Mouse (Mus musculus): ENCODE results near the gene Auts2. TPM values are rescaled to one million over a fixed set of nuclear protein-coding genes. Genes with fewer than 3 reads are reported as not detected.

Auts2 gene
- total RNA-seq, 1 experiment from 2014 or later: 1.9 TPM

DNA sequence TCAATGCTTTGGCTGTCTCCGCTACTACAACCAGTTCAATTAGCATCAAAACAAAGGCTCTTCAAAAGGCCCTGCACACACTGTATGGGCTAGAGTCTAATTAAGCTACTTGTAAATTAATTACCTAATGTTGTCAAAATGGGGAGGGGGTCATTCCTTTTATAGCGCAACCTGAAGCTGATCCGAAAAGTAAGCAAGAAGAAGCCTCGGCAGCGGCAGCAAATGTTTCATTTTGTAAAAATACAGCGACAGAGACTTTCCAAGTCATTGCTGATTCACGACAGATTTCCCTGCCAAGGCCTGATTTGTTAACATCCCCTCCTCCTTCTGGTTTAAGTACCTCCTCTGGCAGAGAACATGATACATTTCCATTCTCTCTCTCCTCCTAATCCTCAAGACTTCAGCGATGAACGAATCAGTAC, 33.7 kb downstream of the Auts2 start:
- no peak for ATAC-seq (replicated peaks in 1 of 2; ENCODE audit: insufficient read depth in 1 of 2, low FRiP score in 2 of 2, low TSS enrichment in 1 of 2, low read depth in 1 of 2, poor library complexity in 2 of 2, severe bottlenecking in 2 of 2)

DNA sequence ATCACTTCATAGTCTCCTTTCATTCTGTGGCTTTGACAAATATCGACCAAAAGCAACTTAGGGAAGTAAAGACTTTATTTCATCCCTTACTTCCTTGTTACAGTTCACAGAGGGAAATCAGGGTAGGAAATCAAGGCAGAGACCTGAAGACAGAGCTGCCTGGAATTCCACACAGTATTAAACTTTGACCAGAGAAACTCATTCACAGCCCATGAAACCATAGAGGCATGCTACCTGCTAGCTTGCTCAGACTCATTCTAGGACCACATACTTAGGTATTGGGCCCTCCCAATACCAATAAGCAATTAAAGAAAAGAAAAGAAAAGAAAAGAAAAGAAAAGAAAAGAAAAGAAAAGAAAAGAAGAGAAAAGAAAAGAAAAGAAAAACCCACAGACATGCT, 38.3 kb downstream of the Auts2 start:
- no peak for ATAC-seq (replicated peaks in 1 of 2; ENCODE audit: insufficient read depth in 1 of 2, low FRiP score in 2 of 2, low TSS enrichment in 1 of 2, low read depth in 1 of 2, poor library complexity in 2 of 2, severe bottlenecking in 2 of 2)

DNA sequence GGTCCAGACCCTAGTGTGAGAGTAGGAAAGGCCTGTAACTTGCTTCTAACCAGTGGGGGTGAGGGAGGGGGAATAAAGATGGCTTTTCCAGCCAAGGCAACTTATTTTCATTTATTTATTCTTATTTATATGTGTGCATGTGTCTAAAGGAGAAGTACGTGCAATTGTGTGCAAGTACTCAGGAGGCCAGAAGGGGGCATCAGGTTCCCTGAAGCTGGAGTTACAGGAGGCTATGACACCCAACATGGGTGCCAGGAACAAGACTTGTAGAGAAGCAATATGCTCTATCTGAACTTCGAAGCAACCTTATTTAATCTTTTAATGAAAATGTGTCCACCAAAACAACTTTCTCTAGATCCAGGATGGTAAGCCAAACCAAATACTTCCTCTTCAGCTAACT, 39.7 kb downstream of the Auts2 start:
- ATAC-seq (replicated peaks in 1 of 2; ENCODE audit: insufficient read depth in 1 of 2, low FRiP score in 2 of 2, low TSS enrichment in 1 of 2, low read depth in 1 of 2, poor library complexity in 2 of 2, severe bottlenecking in 2 of 2): no peak

DNA sequence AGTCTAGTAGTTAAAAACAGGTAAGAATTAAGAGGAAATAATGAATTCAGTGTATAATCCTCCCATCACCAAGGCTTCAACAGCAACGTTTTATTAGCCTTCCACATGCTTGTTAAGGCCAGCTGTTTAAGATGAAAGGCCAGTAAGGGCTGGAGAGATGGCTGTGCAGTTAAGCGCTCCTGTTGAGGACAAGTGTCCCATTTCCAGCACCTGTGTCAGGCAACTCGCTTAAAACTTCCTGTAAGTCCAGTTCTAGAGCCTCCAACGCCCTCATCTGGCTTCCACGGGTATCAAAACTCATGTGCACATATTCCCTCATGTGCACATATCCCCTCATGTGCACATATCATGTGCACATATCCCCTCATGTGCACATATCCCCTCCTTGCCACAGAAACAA, 41.1 kb downstream of the Auts2 start:
- ATAC-seq (replicated peaks in 1 of 2; ENCODE audit: insufficient read depth in 1 of 2, low FRiP score in 2 of 2, low TSS enrichment in 1 of 2, low read depth in 1 of 2, poor library complexity in 2 of 2, severe bottlenecking in 2 of 2): no peak

DNA sequence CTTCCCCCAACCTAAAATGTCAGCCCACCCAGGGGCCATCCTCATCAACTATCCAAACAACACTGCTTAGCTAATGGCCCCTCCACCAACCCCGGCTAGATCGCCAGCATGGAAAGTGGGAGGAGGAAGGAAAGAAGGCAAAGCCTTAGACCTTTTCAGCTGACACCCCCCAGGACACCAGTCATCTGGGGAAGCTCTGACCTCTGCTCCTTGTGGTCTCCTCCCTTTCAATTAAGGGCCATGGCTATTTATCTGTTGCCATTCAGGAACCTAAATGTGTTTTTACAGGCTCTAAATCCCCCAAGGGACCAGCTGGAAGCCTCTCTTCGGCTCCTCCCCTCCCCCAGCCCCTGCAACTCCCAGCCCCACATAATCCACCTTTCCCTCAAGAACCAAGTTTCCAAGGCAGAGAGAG, 42.3 kb downstream of the Auts2 start:
- no peak for ATAC-seq (replicated peaks in 1 of 2; ENCODE audit: insufficient read depth in 1 of 2, low FRiP score in 2 of 2, low TSS enrichment in 1 of 2, low read depth in 1 of 2, poor library complexity in 2 of 2, severe bottlenecking in 2 of 2)

DNA sequence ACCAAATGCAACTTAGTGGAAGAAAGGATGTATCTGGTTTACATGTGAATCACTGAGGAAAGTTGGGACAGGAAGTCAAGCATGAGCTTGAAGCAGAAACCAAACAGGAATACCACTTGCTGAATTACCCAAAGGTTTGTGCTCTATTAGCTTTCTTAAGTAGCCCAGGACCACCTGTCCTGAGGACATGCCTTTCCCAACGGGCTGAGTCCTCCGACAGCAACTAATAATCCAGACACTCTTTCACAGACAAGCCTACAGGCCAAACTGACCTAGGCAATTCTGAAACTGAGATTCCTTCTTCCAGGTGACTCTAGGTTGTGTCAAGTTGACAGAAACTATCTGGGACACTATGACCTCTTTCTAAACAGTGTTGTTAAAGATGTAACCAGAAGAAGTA, 44.2 kb downstream of the Auts2 start:
- no peak for ATAC-seq (replicated peaks in 1 of 2; ENCODE audit: insufficient read depth in 1 of 2, low FRiP score in 2 of 2, low TSS enrichment in 1 of 2, low read depth in 1 of 2, poor library complexity in 2 of 2, severe bottlenecking in 2 of 2)

DNA sequence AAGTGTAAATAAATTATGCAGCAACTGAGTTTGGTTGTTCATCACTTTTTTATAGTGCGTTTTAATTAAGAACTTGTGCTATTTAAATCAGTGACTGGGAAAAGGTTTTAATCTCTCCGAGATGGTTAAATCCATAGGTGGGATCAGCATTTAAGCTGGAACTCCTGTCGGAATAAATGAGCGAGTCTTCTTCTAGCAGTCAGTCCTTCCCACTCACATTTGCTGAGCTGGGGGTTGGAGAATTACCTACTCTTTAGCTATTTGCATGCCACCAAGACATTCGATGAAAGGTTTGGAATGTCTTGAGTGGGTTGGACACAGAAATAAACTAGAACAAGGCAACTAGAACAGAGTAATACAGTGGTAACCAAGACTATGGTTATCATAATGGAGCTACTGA, 45.1 kb downstream of the Auts2 start:
- no peak for ATAC-seq (replicated peaks in 1 of 2; ENCODE audit: insufficient read depth in 1 of 2, low FRiP score in 2 of 2, low TSS enrichment in 1 of 2, low read depth in 1 of 2, poor library complexity in 2 of 2, severe bottlenecking in 2 of 2)

DNA sequence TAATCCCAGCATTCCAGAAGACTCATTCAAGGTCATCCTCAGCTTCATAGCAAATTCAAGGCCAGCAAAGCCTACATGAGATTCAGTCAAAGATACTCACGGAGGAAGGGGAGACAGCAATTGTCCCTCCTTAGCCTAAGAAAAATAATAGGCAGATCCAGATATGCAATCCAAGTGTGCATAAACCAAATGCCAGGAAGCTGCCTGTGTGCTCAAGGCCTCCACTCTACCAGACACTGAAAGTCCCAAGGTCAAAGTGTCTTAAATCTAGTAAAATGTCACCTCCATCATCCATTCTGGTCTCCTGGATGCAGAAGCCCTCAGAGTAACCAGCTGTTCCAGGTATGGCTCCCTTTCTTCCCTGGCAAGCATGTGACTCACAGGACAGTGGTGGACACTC, 50.4 kb downstream of the Auts2 start:
- no peak for ATAC-seq (replicated peaks in 1 of 2; ENCODE audit: insufficient read depth in 1 of 2, low FRiP score in 2 of 2, low TSS enrichment in 1 of 2, low read depth in 1 of 2, poor library complexity in 2 of 2, severe bottlenecking in 2 of 2)

DNA sequence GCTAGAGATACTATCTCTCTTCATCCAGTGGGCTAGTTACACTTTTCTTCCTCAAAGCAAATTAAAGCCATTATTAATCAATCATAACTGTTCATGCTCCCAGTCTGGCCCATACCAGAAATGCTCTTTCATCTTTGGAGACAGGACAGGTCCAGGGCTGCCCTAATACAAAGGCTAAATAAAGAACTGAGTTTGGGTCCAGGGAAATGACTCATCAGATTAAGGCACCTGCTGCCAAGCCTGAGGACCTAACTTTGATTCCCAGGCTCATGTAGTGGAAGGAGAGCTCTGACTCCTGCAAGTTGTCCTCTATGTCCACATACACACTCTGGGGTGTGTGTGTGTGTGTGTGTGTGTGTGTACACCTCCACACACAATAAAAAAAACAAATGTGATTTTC, 51.1 kb downstream of the Auts2 start:
- no peak for ATAC-seq (replicated peaks in 1 of 2; ENCODE audit: insufficient read depth in 1 of 2, low FRiP score in 2 of 2, low TSS enrichment in 1 of 2, low read depth in 1 of 2, poor library complexity in 2 of 2, severe bottlenecking in 2 of 2)

DNA sequence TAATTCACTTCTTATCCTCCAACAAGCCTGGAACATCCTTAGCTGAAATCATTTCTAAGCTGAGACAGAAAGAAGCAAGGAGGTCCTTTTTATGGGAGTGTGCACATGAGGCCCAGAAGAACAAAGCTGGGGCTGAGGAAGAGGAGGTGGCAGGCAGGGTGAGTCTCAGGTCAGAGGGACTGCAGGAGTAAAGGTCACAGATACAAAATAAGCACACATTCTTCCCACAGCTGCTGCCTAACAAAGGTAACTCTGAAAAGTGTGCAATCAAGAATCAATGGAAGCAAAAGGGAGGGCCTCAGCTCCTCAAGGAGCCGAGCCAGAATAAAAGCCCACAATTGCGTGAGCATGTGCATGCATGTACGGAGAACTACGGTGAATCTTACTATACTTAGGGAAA, 51.6 kb downstream of the Auts2 start:
- ATAC-seq (replicated peaks in 1 of 2; ENCODE audit: insufficient read depth in 1 of 2, low FRiP score in 2 of 2, low TSS enrichment in 1 of 2, low read depth in 1 of 2, poor library complexity in 2 of 2, severe bottlenecking in 2 of 2): no peak

DNA sequence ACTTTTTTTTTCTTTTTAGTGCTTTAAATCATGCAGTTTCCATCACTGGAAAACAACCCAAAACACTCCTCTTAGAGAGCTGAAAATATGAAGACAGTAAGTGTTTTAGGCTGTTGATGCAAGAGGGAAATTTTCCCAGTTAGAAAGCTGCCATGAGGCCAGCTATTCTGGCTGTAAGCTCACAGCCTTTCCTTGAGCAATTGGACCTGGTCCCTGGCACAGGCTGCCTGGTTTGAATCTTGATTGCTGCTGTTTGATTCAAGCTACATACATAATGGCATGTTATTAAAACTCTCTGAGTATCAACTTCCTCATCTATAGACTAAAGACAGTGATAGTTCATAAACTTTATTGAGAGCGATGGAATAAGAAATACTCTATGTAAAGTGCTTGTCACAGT, 52.8 kb downstream of the Auts2 start:
- no peak for ATAC-seq (replicated peaks in 1 of 2; ENCODE audit: insufficient read depth in 1 of 2, low FRiP score in 2 of 2, low TSS enrichment in 1 of 2, low read depth in 1 of 2, poor library complexity in 2 of 2, severe bottlenecking in 2 of 2)

DNA sequence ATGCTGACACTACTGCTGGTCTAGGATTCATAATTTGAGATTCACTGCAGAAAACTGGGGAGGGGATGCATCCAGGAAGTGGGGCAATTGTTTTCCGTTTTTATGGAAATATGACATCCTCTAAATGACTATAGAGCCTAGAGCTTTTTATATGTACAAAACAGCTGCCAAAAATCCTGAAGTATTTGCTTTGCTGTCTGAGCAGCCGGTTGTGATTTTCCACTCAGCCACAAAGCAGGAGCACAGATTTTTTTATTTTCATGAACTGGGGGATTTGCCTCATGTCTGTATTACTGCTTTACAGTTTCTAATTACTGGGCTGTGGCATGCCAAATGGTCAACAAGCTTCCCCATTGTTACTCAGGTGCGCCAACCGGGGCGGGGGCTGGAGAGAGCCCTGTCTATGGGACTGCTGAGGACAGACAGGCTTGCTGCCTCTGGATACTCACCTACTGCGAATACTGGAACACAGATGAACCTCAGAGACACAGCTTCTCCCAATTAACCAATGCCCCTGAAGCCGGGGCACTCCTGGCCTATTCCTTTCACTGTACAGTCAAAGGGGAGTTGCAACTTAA, 53.3 kb downstream of the Auts2 start:
- no peak for ATAC-seq (replicated peaks in 1 of 2; ENCODE audit: insufficient read depth in 1 of 2, low FRiP score in 2 of 2, low TSS enrichment in 1 of 2, low read depth in 1 of 2, poor library complexity in 2 of 2, severe bottlenecking in 2 of 2)

DNA sequence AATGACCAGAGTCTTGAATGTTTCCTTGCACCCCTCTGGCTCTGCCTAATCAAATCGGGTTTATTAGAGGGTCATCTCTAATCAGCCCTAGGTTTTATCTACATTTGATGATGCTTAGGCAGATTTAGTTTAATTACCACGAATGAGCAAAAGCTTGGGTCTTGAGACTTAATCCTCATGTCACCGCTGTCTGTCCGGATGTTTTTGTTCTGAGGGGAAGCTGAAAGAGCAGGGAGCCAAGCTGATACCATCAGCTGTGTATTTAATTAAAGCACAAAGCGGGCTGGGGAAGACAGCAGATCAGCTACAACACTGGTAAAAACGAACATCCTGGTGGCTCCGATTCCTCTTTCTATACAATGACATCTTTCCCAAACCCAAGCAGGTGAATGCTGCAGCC, 56.3 kb downstream of the Auts2 start:
- ATAC-seq (replicated peaks in 1 of 2; ENCODE audit: insufficient read depth in 1 of 2, low FRiP score in 2 of 2, low TSS enrichment in 1 of 2, low read depth in 1 of 2, poor library complexity in 2 of 2, severe bottlenecking in 2 of 2): no peak

DNA sequence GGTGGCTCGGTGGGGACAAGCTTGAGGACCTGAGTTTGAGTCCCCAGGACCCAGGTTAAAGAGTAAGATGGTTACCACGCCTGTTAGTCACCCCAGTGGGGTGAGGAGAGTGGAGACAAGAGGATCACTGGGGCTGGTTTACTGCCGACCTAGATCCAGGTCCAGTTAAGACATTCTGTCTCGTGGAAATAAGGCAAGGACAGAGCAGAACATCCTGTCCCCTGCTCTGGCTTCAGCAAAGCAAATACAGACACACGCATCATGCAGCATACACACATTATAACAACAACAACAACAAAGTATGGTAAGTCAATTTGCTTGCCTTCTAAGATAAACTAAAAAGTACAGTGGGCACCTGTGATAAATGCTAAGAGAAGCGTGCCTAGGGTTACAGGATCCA, 57.1 kb downstream of the Auts2 start:
- no peak for ATAC-seq (replicated peaks in 1 of 2; ENCODE audit: insufficient read depth in 1 of 2, low FRiP score in 2 of 2, low TSS enrichment in 1 of 2, low read depth in 1 of 2, poor library complexity in 2 of 2, severe bottlenecking in 2 of 2)

DNA sequence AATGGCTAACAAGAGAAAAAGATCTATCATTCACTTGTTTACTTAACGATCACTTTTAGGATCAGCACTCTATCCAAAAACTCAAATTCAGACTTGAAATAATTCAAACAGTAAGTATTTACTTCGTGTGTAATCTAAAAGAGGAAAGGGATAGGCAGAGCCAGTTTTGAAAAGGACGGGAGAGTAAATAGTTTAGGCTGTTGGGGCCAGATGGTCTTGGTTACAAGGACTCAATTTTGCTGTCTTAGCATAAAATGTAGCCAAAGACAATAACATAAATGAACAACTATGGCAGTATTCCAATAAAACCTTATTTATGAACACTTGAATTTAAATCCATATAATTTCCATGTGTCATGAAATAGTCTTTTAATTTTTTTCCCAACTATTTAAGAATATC, 57.7 kb downstream of the Auts2 start:
- ATAC-seq (replicated peaks in 1 of 2; ENCODE audit: insufficient read depth in 1 of 2, low FRiP score in 2 of 2, low TSS enrichment in 1 of 2, low read depth in 1 of 2, poor library complexity in 2 of 2, severe bottlenecking in 2 of 2): no peak

DNA sequence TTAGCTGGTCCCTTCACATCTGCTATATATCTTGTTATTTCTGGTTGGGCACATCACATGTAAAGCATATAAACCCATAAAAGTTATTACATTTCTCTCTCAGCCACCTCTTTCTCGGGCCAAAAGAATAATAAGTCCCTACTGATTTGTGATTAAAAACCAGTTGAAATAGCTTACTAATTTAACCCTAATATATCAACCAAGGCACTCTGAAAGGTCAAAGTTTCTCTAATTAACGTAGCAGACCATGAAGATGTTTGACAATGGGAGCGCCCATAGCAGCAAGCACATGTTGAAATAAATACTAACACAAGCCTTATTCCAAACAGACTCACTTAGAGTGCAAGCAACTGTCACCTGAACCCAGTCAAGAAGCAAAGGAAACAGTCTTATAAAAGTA, 61.7 kb downstream of the Auts2 start:
- no peak for ATAC-seq (replicated peaks in 1 of 2; ENCODE audit: insufficient read depth in 1 of 2, low FRiP score in 2 of 2, low TSS enrichment in 1 of 2, low read depth in 1 of 2, poor library complexity in 2 of 2, severe bottlenecking in 2 of 2)

DNA sequence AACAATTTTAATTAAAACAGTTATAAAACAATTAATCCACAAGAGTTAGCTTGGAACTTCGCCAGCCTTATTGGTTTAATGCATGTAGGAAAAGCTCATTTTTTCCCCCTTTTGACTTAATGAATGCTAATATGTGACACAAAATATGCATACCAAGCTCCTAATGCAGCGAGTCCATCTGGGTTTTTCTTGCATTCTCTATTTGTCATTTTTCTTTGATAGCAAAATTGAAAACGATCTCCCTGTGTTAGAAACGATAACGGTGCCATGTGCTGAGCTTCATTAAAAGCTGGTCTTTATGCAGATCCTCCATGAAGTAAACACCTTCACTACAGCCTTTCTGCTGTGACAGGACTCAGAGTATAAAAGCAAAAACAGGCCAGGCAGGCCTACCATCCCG, 62.7 kb downstream of the Auts2 start:
- ATAC-seq (replicated peaks in 1 of 2; ENCODE audit: insufficient read depth in 1 of 2, low FRiP score in 2 of 2, low TSS enrichment in 1 of 2, low read depth in 1 of 2, poor library complexity in 2 of 2, severe bottlenecking in 2 of 2): no peak

DNA sequence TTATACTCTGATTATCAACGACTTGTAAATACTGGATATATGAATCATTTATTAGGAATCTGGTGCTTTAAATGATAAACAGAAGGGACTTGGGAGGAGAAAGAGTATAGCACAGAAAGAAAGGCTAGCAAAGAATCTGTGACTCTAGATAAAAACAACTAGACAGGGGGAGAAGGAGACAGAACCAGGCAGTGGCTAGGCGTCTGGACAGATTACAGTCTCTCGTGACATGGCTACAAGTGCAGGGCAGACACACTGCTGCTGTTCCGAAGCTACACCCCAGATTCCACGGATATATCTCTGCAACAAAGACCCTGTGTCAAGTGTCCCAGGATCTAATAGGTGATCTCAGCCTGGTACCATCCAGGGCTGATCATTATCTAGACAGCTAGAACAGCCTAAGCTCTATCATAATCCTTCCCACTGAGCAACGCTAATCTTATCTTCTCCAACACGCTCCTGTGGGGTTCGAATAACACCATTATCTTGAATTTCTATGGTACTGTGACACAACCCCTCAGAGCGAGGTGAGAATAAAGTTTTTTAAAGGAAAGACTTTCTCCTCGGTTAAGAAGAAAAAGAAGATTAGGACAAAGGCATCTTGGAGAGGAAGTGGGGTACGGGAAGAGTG, 63.8 kb downstream of the Auts2 start:
- ATAC-seq (replicated peaks in 1 of 2; ENCODE audit: insufficient read depth in 1 of 2, low FRiP score in 2 of 2, low TSS enrichment in 1 of 2, low read depth in 1 of 2, poor library complexity in 2 of 2, severe bottlenecking in 2 of 2): no peak

DNA sequence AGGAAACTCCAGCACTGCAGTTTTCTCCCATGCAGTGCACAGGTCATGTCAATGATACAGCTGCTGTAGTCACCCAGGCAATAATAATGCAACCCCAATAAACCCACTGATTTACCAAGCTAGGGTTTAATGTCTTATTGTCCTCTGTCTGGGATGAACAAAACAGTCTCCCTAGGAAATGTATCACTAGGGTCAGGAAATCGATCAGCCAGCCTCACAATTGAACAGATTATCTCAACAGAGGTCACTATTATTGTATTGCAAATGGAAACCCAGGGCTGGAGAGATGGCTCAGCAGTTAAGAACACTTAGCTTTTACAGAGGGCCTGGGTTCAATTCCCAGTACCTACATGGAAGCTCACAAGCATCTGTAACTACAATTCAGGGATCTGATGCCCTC, 65.6 kb downstream of the Auts2 start:
- no peak for ATAC-seq (replicated peaks in 1 of 2; ENCODE audit: insufficient read depth in 1 of 2, low FRiP score in 2 of 2, low TSS enrichment in 1 of 2, low read depth in 1 of 2, poor library complexity in 2 of 2, severe bottlenecking in 2 of 2)

All from hematopoietic stem cell, adult 5-6 weeks (primary cell).